Mouse (Mus musculus): Measurements from ENCODE around the gene Rem2. TPM values are rescaled to one million over a fixed set of nuclear protein-coding genes. Genes with fewer than 3 reads are reported as not detected.
A peak's percentile ranks its signal among the peaks of the same experiment; 100 is the strongest.

Rem2 gene
- total and polyA plus RNA-seq, 2 experiments: 0.10 TPM; not detected in 1

DNA sequence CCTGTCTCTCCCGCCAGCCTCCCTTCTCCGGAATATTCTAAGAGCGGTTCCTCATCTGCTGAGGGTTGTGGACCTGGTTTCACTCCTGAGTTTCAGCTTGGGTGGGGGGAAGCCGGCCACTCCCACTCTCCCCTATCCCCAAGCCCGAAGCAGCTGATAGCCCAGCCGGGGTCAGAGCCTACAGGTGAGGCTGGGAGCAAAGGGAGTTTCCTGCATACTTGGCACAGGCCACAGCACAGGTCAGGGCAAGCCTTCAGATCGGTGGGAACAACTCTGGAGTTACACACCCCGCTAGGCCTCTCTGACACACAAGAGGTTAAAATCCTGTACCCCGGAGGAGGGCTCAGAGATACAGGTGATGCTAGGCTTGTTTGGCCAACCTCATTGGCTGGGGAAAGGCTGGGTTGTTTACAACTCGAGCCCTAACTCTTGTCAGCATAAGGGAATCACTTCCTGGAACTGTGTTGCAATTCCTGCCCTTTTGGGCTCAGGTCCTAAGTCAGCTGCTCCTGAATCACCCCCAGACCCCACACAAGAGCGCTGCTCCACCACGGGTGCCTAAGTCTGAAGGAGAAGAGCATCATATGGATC, 41.9 kb upstream of the Rem2 start:
- WGBS: 28% methylated on average over 12 of the region's 12 CpGs
- Histone ChIP-seq H3K4me3 (ENCODE audit: insufficient read depth, low read depth, low read length) (peak overlapping the region; percentile 15; the same call in 1 of the 2 replicates), H3K4me1 (ENCODE audit: control insufficient read depth, insufficient read depth, low read length) (peaks cover 17% of the 10 kb centered on the region), H3K27me3 (ENCODE audit: control insufficient read depth, insufficient read depth, low read length) (no peaks in the 10 kb centered on the region), H3K27ac (replicated peaks; ENCODE audit: insufficient read depth, low read depth, low read length) (no peak overlapping the region), H3K79me2 (ENCODE audit: control insufficient read depth, insufficient read depth, low read length) (no peaks in the 10 kb centered on the region; the same call in 1 of the 2 replicates), H3K36me3 (ENCODE audit: control insufficient read depth, insufficient read depth, low read length) (peaks cover 7% of the 10 kb centered on the region; the same call in 1 of the 2 replicates), H3K9ac (ENCODE audit: low read depth, low read length) (no peak overlapping the region)
- TF ChIP-seq CTCF (IDR thresholded peaks at IDR 0.05; ENCODE audit: low read depth, low read length) (no peak), POLR2A (IDR thresholded peaks at IDR 0.05; ENCODE audit: extremely low read depth, insufficient read depth, low read length) (no peak)
- peak; percentile 39 for DNase-seq (ENCODE audit: extremely low read depth, low read depth, low spot score)

DNA sequence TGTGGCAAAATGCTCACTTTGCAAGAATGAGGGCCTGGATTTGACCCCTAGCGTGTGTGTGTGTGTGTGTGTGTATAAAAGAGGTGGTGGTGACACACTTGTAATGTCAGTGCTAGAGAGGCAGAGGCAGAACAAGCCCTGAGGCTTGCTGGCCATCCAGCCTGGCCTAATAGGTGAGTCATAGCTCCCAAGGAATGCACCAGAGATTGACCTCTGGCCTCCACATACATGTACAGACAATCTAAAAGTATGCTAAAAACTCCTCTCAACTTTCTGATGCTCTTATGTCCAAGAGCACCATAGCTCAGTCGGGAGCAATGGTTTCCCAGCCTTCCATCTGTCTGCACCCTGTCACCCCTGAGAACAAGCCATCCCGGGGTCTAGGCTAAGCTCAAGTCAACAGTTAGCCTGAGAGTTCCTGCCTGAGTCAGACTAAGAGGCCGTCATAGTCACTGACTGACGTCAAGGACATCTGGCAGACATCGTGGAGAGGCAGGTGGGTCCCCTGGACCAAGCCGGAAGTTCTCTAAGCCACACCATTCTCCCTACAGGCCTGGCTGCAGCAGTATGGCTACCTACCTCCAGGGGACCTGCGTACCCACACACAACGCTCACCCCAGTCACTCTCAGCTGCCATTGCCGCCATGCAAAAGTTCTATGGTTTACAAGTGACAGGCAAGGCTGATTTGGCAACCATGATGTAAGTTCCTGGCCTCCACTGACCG, 40.5 kb upstream of the Rem2 start:
- H3K9ac ChIP-seq (ENCODE audit: low read depth, low read length): no peak overlapping the region
- TF ChIP-seq CTCF (IDR thresholded peaks at IDR 0.05; ENCODE audit: low read depth, low read length) (no peak), POLR2A (IDR thresholded peaks at IDR 0.05; ENCODE audit: extremely low read depth, insufficient read depth, low read length) (no peak)
- no peaks in the 10 kb centered on the region for H3K27me3 ChIP-seq (ENCODE audit: control insufficient read depth, insufficient read depth, low read length)
- H3K4me3 ChIP-seq (ENCODE audit: insufficient read depth, low read depth, low read length): no peak overlapping the region
- H3K27ac ChIP-seq (replicated peaks; ENCODE audit: insufficient read depth, low read depth, low read length): no peak overlapping the region
- 79% methylated on average over 11 of the region's 11 CpGs for WGBS
- peaks cover 6% of the 10 kb centered on the region; the same call in 1 of the 2 replicates for H3K4me1 ChIP-seq (ENCODE audit: control insufficient read depth, insufficient read depth, low read length)
- peaks cover 15% of the 10 kb centered on the region; the same call in 1 of the 2 replicates for H3K36me3 ChIP-seq (ENCODE audit: control insufficient read depth, insufficient read depth, low read length)
- DNase-seq (ENCODE audit: extremely low read depth, low read depth, low spot score): no peak
- no peaks in the 10 kb centered on the region; the same call in 1 of the 2 replicates for H3K79me2 ChIP-seq (ENCODE audit: control insufficient read depth, insufficient read depth, low read length)

- no peak for DNase-seq (ENCODE audit: extremely low read depth, low read depth, low spot score)
- 94% methylated on average over 12 of the region's 12 CpGs for WGBS
- Histone ChIP-seq H3K27me3 (ENCODE audit: control insufficient read depth, insufficient read depth, low read length) (no peaks in the 10 kb centered on the region), H3K79me2 (ENCODE audit: control insufficient read depth, insufficient read depth, low read length) (no peaks in the 10 kb centered on the region), H3K36me3 (ENCODE audit: control insufficient read depth, insufficient read depth, low read length) (peaks cover 18% of the 10 kb centered on the region; the same call in 1 of the 2 replicates), H3K27ac (replicated peaks; ENCODE audit: insufficient read depth, low read depth, low read length) (no peak overlapping the region), H3K9ac (ENCODE audit: low read depth, low read length) (no peak overlapping the region), H3K4me3 (ENCODE audit: insufficient read depth, low read depth, low read length) (no peak overlapping the region), H3K4me1 (ENCODE audit: control insufficient read depth, insufficient read depth, low read length) (0 out of 2 replicates have a peak, but pooled peaks cover 2% of the 10 kb centered on the region)
- TF ChIP-seq CTCF (IDR thresholded peaks at IDR 0.05; ENCODE audit: low read depth, low read length) (no peak), POLR2A (IDR thresholded peaks at IDR 0.05; ENCODE audit: extremely low read depth, insufficient read depth, low read length) (no peak)
Observed at GRCm38 (mm10) chr14:54439155-54439554, 36.7 kb upstream of the Rem2 start.

DNA sequence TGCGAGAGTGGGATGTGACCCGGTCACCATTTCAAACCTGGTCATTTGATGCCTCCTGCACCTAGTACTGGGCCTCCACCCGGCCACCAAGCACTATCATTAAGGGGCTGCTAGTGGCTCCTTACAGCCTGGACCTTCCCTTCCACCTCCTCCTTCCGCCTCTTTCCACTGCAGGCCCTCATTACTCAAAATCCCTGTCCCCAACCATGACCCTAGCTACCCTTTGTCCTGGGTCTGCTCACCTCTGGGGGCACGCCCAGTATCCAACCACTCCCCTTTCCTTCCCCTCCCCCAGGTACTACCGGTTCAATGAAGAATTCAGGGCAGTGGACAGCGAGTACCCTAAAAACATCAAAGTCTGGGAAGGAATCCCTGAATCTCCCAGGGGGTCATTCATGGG, 36.3 kb upstream of the Rem2 start:
- H3K4me1 ChIP-seq (ENCODE audit: control insufficient read depth, insufficient read depth, low read length): 0 out of 2 replicates have a peak, but pooled peaks cover 2% of the 10 kb centered on the region
- TF ChIP-seq CTCF (IDR thresholded peaks at IDR 0.05; ENCODE audit: low read depth, low read length) (no peak), POLR2A (IDR thresholded peaks at IDR 0.05; ENCODE audit: extremely low read depth, insufficient read depth, low read length) (no peak)
- H3K27me3 ChIP-seq (ENCODE audit: control insufficient read depth, insufficient read depth, low read length): no peaks in the 10 kb centered on the region
- no peak overlapping the region for H3K9ac ChIP-seq (ENCODE audit: low read depth, low read length)
- WGBS: 85% methylated on average over 7 of the region's 7 CpGs
- no peak overlapping the region for H3K27ac ChIP-seq (replicated peaks; ENCODE audit: insufficient read depth, low read depth, low read length)
- no peak overlapping the region for H3K4me3 ChIP-seq (ENCODE audit: insufficient read depth, low read depth, low read length)
- peaks cover 18% of the 10 kb centered on the region; the same call in 1 of the 2 replicates for H3K36me3 ChIP-seq (ENCODE audit: control insufficient read depth, insufficient read depth, low read length)
- no peak for DNase-seq (ENCODE audit: extremely low read depth, low read depth, low spot score)
- no peaks in the 10 kb centered on the region for H3K79me2 ChIP-seq (ENCODE audit: control insufficient read depth, insufficient read depth, low read length)

DNA sequence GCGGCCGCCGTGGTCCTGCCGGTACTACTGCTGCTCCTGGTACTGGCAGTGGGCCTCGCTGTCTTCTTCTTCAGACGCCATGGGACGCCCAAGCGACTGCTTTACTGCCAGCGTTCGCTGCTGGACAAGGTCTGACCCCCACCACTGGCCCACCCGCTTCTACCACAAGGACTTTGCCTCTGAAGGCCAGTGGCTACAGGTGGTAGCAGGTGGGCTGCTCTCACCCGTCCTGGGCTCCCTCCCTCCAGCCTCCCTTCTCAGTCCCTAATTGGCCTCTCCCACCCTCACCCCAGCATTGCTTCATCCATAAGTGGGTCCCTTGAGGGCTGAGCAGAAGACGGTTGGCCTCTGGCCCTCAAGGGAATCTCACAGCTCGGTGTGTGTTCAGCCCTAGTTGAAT, 35.4 kb upstream of the Rem2 start:
- H3K4me1 ChIP-seq (ENCODE audit: control insufficient read depth, insufficient read depth, low read length): 0 out of 2 replicates have a peak, but pooled peaks cover 2% of the 10 kb centered on the region
- H3K4me3 ChIP-seq (ENCODE audit: insufficient read depth, low read depth, low read length): no peak overlapping the region
- no peak for DNase-seq (ENCODE audit: extremely low read depth, low read depth, low spot score)
- 95% methylated on average over 14 of the region's 14 CpGs for WGBS
- no peak overlapping the region for H3K9ac ChIP-seq (ENCODE audit: low read depth, low read length)
- TF ChIP-seq POLR2A (IDR thresholded peaks at IDR 0.05; ENCODE audit: extremely low read depth, insufficient read depth, low read length): no peak
- TF ChIP-seq CTCF (IDR thresholded peaks at IDR 0.05; ENCODE audit: low read depth, low read length): no peak
- no peak overlapping the region for H3K27ac ChIP-seq (replicated peaks; ENCODE audit: insufficient read depth, low read depth, low read length)
- H3K36me3 ChIP-seq (ENCODE audit: control insufficient read depth, insufficient read depth, low read length): peaks cover 18% of the 10 kb centered on the region; the same call in 1 of the 2 replicates
- no peaks in the 10 kb centered on the region for H3K79me2 ChIP-seq (ENCODE audit: control insufficient read depth, insufficient read depth, low read length)
- H3K27me3 ChIP-seq (ENCODE audit: control insufficient read depth, insufficient read depth, low read length): no peaks in the 10 kb centered on the region
